Mouse (Mus musculus) lung, postnatal 0 days (tissue): ENCODE data around the gene Pigf.
A peak's percentile ranks its signal among the peaks of the same experiment; 100 is the strongest.

Source experiments
- CTCF ChIP-seq: IDR thresholded peaks from 2 replicates; pipeline ENCODE4 v1.5.1; 2016; ENCODE audit warnings: antibody characterized with exemption, mild to moderate bottlenecking
- EP300 ChIP-seq: IDR thresholded peaks from 2 replicates; pipeline ENCODE4 v1.6.1; 2016; ENCODE audit warnings: antibody characterized with exemption, mild to moderate bottlenecking, control low read depth

GRCm38 (mm10) chr17:87062639-87063038 lies 37.4 kb upstream of the Pigf start:
- TF ChIP-seq CTCF (no peak), EP300 (peak; percentile 16; the same call in 1 of the 2 replicates)
